Mouse (Mus musculus) midbrain, postnatal 0 days (tissue): ENCODE results near the gene Spcs3. TPM values are rescaled to one million over a fixed set of nuclear protein-coding genes. Genes with fewer than 3 reads are reported as not detected.
"Not testable (repeated sequence)": the region's sequence is repeated elsewhere in the genome, so short reads cannot be mapped to it uniquely, and the experiment has no call there.

Source experiments
- ATAC-seq: fragments of 200-750 bp; cut with Nextera tagmentation; 2 replicates; pipeline ENCODE4 v1.8.0; 2017; ENCODE audit warnings: moderate number of reproducible peaks, mild to moderate bottlenecking, moderate TSS enrichment, moderate library complexity; ENCODE audit not compliant: low FRiP score
- DNase-seq: peaks from one replicate; pipeline ENCODE4 v3.0.0-alpha.2; 2015; ENCODE audit warnings: low spot score
- H3K27ac ChIP-seq: fragments of 300-500 bp; sonication (generic); 2 replicates; pipeline ENCODE4 v1.5.1; 2014; ENCODE audit warnings: low read depth, mild to moderate bottlenecking, low read length, mixed read lengths
- H3K27me3 ChIP-seq: fragments of 300-500 bp; sonication (generic); 2 replicates; pipeline ENCODE4 v1.6.1; 2014; ENCODE audit warnings: low read length, control low read depth, mixed read lengths; ENCODE audit not compliant: insufficient read depth
- H3K36me3 ChIP-seq: fragments of 300-500 bp; sonication (generic); 2 replicates; pipeline ENCODE4 v1.6.1; 2014; ENCODE audit warnings: low read length, control low read depth, mixed read lengths; ENCODE audit not compliant: insufficient read depth
- H3K4me1 ChIP-seq: fragments of 300-500 bp; sonication (generic); 2 replicates; pipeline ENCODE4 v1.6.1; 2014; ENCODE audit warnings: mild to moderate bottlenecking, control low read depth, antibody characterized with exemption, low read length, mixed read lengths; ENCODE audit not compliant: insufficient read depth
- H3K4me2 ChIP-seq: fragments of 300-500 bp; sonication (generic); 2 replicates; pipeline ENCODE4 v1.6.1; 2014; ENCODE audit warnings: low read depth, mild to moderate bottlenecking, low read length, mixed read lengths; ENCODE audit not compliant: poor library complexity, severe bottlenecking
- H3K4me3 ChIP-seq: fragments of 300-500 bp; sonication (generic); 2 replicates; pipeline ENCODE4 v1.5.1; 2014; ENCODE audit warnings: low read depth, mild to moderate bottlenecking, low read length, moderate library complexity
- H3K9ac ChIP-seq: fragments of 300-500 bp; sonication (generic); replicated peaks from 2 replicates; pipeline ENCODE4 v1.6.1; 2014; ENCODE audit warnings: mild to moderate bottlenecking, low read length, moderate library complexity, mixed read lengths; ENCODE audit not compliant: poor library complexity, severe bottlenecking
- H3K9me3 ChIP-seq: fragments of 300-500 bp; sonication (generic); 2 replicates; pipeline ENCODE4 v1.6.1; 2016; ENCODE audit warnings: low read length, control low read depth
- CTCF ChIP-seq: IDR thresholded peaks from 2 replicates; pipeline ENCODE4 v1.5.1; 2016; ENCODE audit warnings: antibody characterized with exemption, mild to moderate bottlenecking
- WGBS: fragments of 180-500 bp; shearing (Covaris S2); extraction: QIAGEN DNeasy Blood & Tissue Kit; methylation state at CpG from one replicate; pipeline ENCODE4 v1.1.7; 2014; 5-methylcytosine and 5-hydroxymethylcytosine counted together
- polyA plus RNA-seq: library from polyadenylated mRNA; unstranded; fragments of >200 nt; fragmentation: Nextera tagmentation; extraction: Ambion mirVana; gene quantifications from 2 replicates; pipeline ENCODE4 v1.2.1, GENCODE M21; 2015
- total RNA-seq: library from RNA; depleted of rRNA; stranded (reverse); fragments of >200 nt; gene quantifications from 2 replicates; pipeline ENCODE4 v1.2.3, GENCODE M21; 2014

The Spcs3 gene
- total and polyA plus RNA-seq, 2 experiments from 2014 or later: 31.8 to 33.9 TPM

GRCm38 (mm10) chr8:54535172-54535571, 5.4 kb upstream of the Spcs3 start:
- ATAC-seq: no peak
- no peak overlapping the region for H3K9ac ChIP-seq

GRCm38 (mm10) chr8:54528571-54528970, 1.2 kb downstream of the Spcs3 start:
- ATAC-seq (no peak), DNase-seq (no peak)
- peak overlapping the region; percentile 98 for H3K4me3 ChIP-seq
- no peaks in the 10 kb centered on the region for H3K9me3 ChIP-seq
- no peaks in the 10 kb centered on the region for H3K36me3 ChIP-seq
- peak overlapping the region; percentile 92 for H3K9ac ChIP-seq
- H3K4me2 ChIP-seq: peak overlapping the region; percentile 53
- WGBS: 58% methylated on average over 7 of the region's 7 CpGs
- no peaks in the 10 kb centered on the region for H3K27me3 ChIP-seq
- no peaks in the 10 kb centered on the region for H3K4me1 ChIP-seq
- no peak overlapping the region for H3K27ac ChIP-seq
- no peak for TF ChIP-seq CTCF

More at GRCm38 (mm10) chr8:54535172-54535571, 5.4 kb upstream of the Spcs3 start:
- no peak overlapping the region for H3K4me2 ChIP-seq
- no peaks in the 10 kb centered on the region for H3K36me3 ChIP-seq
- no peaks in the 10 kb centered on the region for H3K27me3 ChIP-seq
- 80% methylated on average over 5 of the region's 5 CpGs for WGBS
- no peaks in the 10 kb centered on the region for H3K9me3 ChIP-seq
- no peaks in the 10 kb centered on the region for H3K4me1 ChIP-seq
- H3K4me3 ChIP-seq: no peak overlapping the region
- no peak overlapping the region for H3K27ac ChIP-seq
- no peak for TF ChIP-seq CTCF
- peak; percentile 2 for DNase-seq

GRCm38 (mm10) chr8:54526700-54527099, 3.1 kb downstream of the Spcs3 start:
- H3K36me3 ChIP-seq: peaks cover under 1% of the 10 kb centered on the region; the same call in 1 of the 2 replicates
- DNase-seq: no peak
- no peak for ATAC-seq
- H3K9ac ChIP-seq: no peak overlapping the region
- 96% methylated on average over 6 of the region's 6 CpGs for WGBS
- H3K27me3 ChIP-seq: no peaks in the 10 kb centered on the region
- TF ChIP-seq CTCF: no peak
- H3K4me1 ChIP-seq: no peaks in the 10 kb centered on the region
- no peak overlapping the region for H3K4me2 ChIP-seq
- no peak overlapping the region for H3K4me3 ChIP-seq
- H3K9me3 ChIP-seq: no peaks in the 10 kb centered on the region
- H3K27ac ChIP-seq: no peak overlapping the region

- Histone ChIP-seq H3K36me3 (peaks cover 11% of the 10 kb centered on the region), H3K9me3 (no peaks in the 10 kb centered on the region), H3K27ac (no peak overlapping the region), H3K9ac (no peak overlapping the region), H3K27me3 (no peaks in the 10 kb centered on the region), H3K4me3 (no peak overlapping the region), H3K4me2 (no peak overlapping the region), H3K4me1 (no peaks in the 10 kb centered on the region)
- no peak for ATAC-seq
- no peak for DNase-seq
- TF ChIP-seq CTCF: no peak
- 89% methylated on average over 2 of the region's 2 CpGs for WGBS
These were observed 4.2 kb downstream of the Spcs3 start for GRCm38 (mm10) chr8:54525606-54526005.

GRCm38 (mm10) chr8:54520516-54520915, 9.3 kb downstream of the Spcs3 start:
- no peak overlapping the region for H3K4me3 ChIP-seq
- no peak overlapping the region for H3K4me2 ChIP-seq
- H3K9me3 ChIP-seq: no peaks in the 10 kb centered on the region
- DNase-seq (no peak), ATAC-seq (no peak)
- H3K9ac ChIP-seq: no peak overlapping the region
- WGBS: 75% methylated on average over 4 of the region's 4 CpGs
- H3K4me1 ChIP-seq: no peaks in the 10 kb centered on the region
- no peak overlapping the region for H3K27ac ChIP-seq
- H3K27me3 ChIP-seq: no peaks in the 10 kb centered on the region
- no peak for TF ChIP-seq CTCF
- H3K36me3 ChIP-seq: peaks cover 16% of the 10 kb centered on the region

GRCm38 (mm10) chr8:54518756-54519460, 10.9 kb downstream of the Spcs3 start:
- Histone ChIP-seq H3K36me3 (peaks cover 16% of the 10 kb centered on the region), H3K9me3 (no peaks in the 10 kb centered on the region), H3K27me3 (no peaks in the 10 kb centered on the region), H3K9ac (no peak overlapping the region), H3K4me2 (no peak overlapping the region), H3K27ac (no peak overlapping the region), H3K4me1 (no peaks in the 10 kb centered on the region), H3K4me3 (no peak overlapping the region)
- DNase-seq: no peak
- ATAC-seq: no peak
- no peak for TF ChIP-seq CTCF
- WGBS: 89% methylated on average over 10 of the region's 10 CpGs

- 94% methylated on average over 4 of the region's 5 CpGs for WGBS
- not testable (repeated sequence) for H3K36me3 ChIP-seq, H3K4me1 ChIP-seq, H3K9me3 ChIP-seq, H3K27ac ChIP-seq, DNase-seq, H3K4me3 ChIP-seq, H3K9ac ChIP-seq, ATAC-seq, H3K27me3 ChIP-seq, H3K4me2 ChIP-seq
These were observed 17.6 kb downstream of the Spcs3 start for GRCm38 (mm10) chr8:54512200-54512599.
